Comparison of ENCODE assay signal across 8 mouse cellular contexts in the genomic region with DNA sequence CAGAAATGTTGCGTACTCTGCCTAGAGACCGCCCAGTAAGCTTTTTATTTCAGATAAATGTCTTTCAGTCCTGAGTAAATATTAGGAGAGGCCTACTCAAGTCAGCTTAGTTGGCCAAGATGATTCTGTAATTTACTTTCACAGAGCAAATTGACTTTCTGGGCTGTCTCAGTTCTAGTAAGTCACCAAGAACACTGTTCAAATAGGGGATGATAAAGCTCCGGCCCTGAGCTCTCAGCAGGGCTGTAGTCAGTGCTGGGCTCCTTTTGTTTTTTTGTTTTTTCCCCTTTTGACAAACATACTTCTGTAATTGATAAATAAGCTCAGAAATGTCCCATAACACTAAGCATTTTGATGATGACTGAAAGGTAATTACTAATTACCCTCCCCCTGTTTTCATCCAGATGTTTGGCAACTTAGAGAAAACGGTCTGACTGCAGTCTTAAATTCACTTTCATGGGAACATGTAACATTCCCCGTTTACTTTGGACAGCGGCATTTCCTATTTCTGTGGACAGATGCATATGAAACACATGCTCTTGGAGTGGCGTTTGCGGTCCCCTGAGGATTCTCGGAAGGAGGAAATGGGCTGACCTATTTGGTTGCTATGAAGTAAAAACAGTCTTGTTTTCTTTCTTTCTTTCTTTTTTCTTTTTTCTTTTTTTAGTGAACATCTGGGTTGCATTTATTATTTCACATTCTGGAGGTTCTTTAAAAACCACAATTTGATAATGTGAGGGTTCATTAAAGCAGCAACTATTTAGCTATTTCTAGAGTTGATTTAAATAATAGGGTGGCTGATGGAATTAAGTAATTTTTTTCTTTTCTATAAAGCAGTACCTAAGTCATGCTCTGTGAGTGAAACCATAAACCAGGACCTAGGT. TPM values are rescaled to one million over a fixed set of nuclear protein-coding genes. Genes with fewer than 3 reads are reported as not detected.
DNase-seq lines count a peak whose midpoint lies in the region; ATAC-seq and TF ChIP-seq lines count a peak whose summit lies in the region.

No protein-coding gene starts in this region.

- peaks cover 9% of the 10 kb centered on the region for H3K79me2 ChIP-seq in heart, adult 2 months (replicated peaks; ENCODE audit: control insufficient read depth, insufficient read depth, low read length)

- H3K27me3 ChIP-seq in heart, adult 2 months (ENCODE audit: control insufficient read depth, insufficient read depth, low read length), result no peaks in the 10 kb centered on the region
- no peaks in the 10 kb centered on the region for H3K27me3 ChIP-seq in midbrain, postnatal 0 days (ENCODE audit: insufficient read depth, low read length)

- TF ChIP-seq EP300 in heart, adult 2 months (IDR thresholded peaks at IDR 0.05; ENCODE audit: insufficient read depth, low read depth, low read length), result peak; percentile 74; the same call in 1 of the 2 replicates

- no peak overlapping the region for H3K9ac ChIP-seq in heart, adult 2 months (ENCODE audit: low read depth, low read length)
- H3K9ac ChIP-seq in midbrain, postnatal 0 days (replicated peaks; ENCODE audit: low read length, poor library complexity, severe bottlenecking), result no peak overlapping the region

- no peak for ATAC-seq in midbrain, postnatal 0 days (ENCODE audit: low FRiP score)

- H3K36me3 ChIP-seq in heart, adult 2 months (ENCODE audit: control insufficient read depth, insufficient read depth, low read length), result peaks cover 18% of the 10 kb centered on the region
- H3K36me3 ChIP-seq in midbrain, postnatal 0 days (ENCODE audit: insufficient read depth, low read length), result no peaks in the 10 kb centered on the region

- H3K9me3 ChIP-seq in midbrain, postnatal 0 days (ENCODE audit: low read length), result no peaks in the 10 kb centered on the region

- peak; percentile 62 for DNase-seq in kidney, adult 9 months
- no peak for DNase-seq in kidney, adult 18-20 months
- DNase-seq in heart, adult 2 months, result peak; percentile 66 to 78
- DNase-seq in kidney, postnatal 10 days, result peak; percentile 83
- no peak for DNase-seq in midbrain, postnatal 0 days (ENCODE audit: low spot score)
- DNase-seq in natural killer cell, adult 2 months (ENCODE audit: low spot score in 2 of 2), result no peak
- DNase-seq in cerebellum, adult 8-10 months, result no peak
- DNase-seq in urinary bladder, postnatal 25 days (ENCODE audit: low spot score), result no peak

- H3K4me2 ChIP-seq in midbrain, postnatal 0 days (ENCODE audit: low read depth, low read length, poor library complexity, severe bottlenecking), result no peak overlapping the region

- intact Hi-C loops in heart, adult 2 months (cut with DNase I), result no loop called here

- 0 out of 2 replicates have a peak, but pooled peaks have one; percentile 37 for TF ChIP-seq POLR2A in heart, adult 2 months (IDR thresholded peaks at IDR 0.05; ENCODE audit: insufficient read depth, low read depth, low read length)

- no peak for TF ChIP-seq CTCF in heart, adult 2 months (IDR thresholded peaks at IDR 0.05)
- TF ChIP-seq CTCF in midbrain, postnatal 0 days (IDR thresholded peaks at IDR 0.05), result no peak

- 0 out of 2 replicates have a peak overlapping the region, but pooled peaks have one; percentile 5 for H3K4me3 ChIP-seq in heart, adult 2 months
- H3K4me3 ChIP-seq in midbrain, postnatal 0 days (ENCODE audit: low read depth, low read length), result no peak overlapping the region

- H3K27ac ChIP-seq in heart, adult 2 months, result peak overlapping the region; percentile 72
- peak overlapping the region; percentile 32; the same call in 1 of the 2 replicates for H3K27ac ChIP-seq in midbrain, postnatal 0 days (ENCODE audit: low read depth, low read length)

- peaks cover 34% of the 10 kb centered on the region for H3K4me1 ChIP-seq in heart, adult 2 months (ENCODE audit: control insufficient read depth, insufficient read depth, low read length)
- no peaks in the 10 kb centered on the region for H3K4me1 ChIP-seq in midbrain, postnatal 0 days (ENCODE audit: insufficient read depth, low read length)

- WGBS in heart, adult 2 months, result 35% methylated on average over 9 of the region's 9 CpGs
- WGBS in midbrain, postnatal 0 days, result 63% methylated on average over 9 of the region's 9 CpGs

RNA-seq across cellular contexts. Expression of a gene that starts 10.7 kb away (rescaled TPM):
- 10 to 100 TPM; 26.1 to 44.6 TPM for total RNA-seq in heart, adult 2 months (2021)
- 25.1 and 39.2 TPM in 2 replicates for polyA plus RNA-seq in heart, adult 2 months (2012; rRNA removed)
- 47.8 and 51.5 TPM in 2 replicates for total RNA-seq in midbrain, postnatal 0 days (2014; rRNA removed)
- 34.1 and 35.4 TPM in 2 replicates for polyA plus RNA-seq in midbrain, postnatal 0 days (2015; fragmentation: Nextera tagmentation; extraction: Ambion mirVana)

Comparison
In these comparisons a context has a peak if more than half of its experiments do, and no peak if none do; other contexts are left out.
1. DNase-seq: peak in kidney, adult 9 months (single experiment), heart, adult 2 months (2 of 2) and kidney, postnatal 10 days (single experiment); none in kidney, adult 18-20 months (single experiment), midbrain, postnatal 0 days (single experiment), natural killer cell, adult 2 months (0 of 2), cerebellum, adult 8-10 months (single experiment) and urinary bladder, postnatal 25 days (single experiment).